Mouse (Mus musculus): ENCODE measurements around the gene Nop53.

The Nop53 gene

DNA sequence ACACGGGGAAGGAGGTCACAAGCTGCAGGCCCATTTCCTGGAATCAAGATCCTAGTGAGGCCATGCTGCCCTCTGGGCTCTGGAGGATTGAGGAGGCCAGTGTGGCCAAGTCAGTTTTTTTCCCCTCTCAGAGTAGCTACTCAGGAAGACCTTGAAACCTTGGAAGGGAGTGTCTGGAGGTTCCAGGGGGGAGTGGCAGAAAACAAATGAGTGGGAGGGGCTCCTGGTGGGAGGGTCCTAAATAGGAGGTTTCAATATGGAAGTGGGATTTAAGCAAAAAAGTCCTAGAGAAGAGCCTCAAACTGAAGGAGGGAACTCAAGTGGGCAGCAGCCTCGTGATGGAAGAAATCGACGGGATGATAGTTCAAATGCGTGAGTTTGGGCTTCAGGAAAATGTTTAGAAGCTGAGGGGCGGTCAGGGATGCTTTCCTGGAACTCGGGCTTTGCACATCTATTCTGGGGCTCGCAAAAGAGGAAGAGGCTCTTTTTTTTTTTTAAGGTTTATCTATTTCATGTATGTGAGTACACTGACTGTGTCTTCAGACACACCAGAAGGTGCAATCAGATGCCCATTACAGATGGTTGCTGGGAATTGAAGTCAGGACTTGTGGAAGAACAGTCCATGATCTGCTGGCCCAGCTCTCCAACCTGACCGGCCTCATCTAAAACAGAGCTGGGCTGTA lies 44.4 kb downstream of the Nop53 start:
- in situ Hi-C loops (cut with MboI; ENCODE audit: low pct_unique_long_range_greater_than_20kb in 1 of 2, low sequenced_read_pairs in 2 of 2, unreplicated experiment in 1 of 2): no loop called here

DNA sequence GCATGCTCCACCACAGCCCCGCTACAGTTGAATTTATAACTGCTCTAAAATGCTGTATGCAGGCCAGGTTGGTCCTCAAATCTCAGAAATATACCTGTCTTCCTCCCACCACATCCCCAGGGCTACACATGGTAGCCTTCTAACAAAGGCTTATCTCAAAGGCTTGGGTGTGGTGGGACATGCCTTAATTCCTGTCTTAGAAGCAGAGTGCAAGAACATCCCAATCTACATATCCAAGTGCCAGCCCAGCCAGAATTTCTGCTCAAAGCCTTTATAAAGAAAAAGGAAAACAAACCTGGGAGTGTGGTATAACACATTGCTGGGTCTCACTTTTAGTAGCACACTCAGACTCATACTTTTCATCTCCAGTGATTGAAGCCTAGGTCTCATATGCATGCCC lies 51.6 kb downstream of the Nop53 start:
- in situ Hi-C loops (cut with MboI; ENCODE audit: low pct_unique_long_range_greater_than_20kb in 1 of 2, low sequenced_read_pairs in 2 of 2, unreplicated experiment in 1 of 2): no loop called here

Data from mouse embryonic stem cell (cell line).